Mouse (Mus musculus) spleen, postnatal 36 days (tissue): ENCODE data around the gene Ak4.

ENCODE experiments used
- DNase-seq, 2 experiments: peaks; one replicate each; pipeline ENCODE4 v3.0.0; 2022; ENCODE audit warnings: low spot score in 2 of 2, mixed read lengths in 1 of 2

Ak4 gene

DNA sequence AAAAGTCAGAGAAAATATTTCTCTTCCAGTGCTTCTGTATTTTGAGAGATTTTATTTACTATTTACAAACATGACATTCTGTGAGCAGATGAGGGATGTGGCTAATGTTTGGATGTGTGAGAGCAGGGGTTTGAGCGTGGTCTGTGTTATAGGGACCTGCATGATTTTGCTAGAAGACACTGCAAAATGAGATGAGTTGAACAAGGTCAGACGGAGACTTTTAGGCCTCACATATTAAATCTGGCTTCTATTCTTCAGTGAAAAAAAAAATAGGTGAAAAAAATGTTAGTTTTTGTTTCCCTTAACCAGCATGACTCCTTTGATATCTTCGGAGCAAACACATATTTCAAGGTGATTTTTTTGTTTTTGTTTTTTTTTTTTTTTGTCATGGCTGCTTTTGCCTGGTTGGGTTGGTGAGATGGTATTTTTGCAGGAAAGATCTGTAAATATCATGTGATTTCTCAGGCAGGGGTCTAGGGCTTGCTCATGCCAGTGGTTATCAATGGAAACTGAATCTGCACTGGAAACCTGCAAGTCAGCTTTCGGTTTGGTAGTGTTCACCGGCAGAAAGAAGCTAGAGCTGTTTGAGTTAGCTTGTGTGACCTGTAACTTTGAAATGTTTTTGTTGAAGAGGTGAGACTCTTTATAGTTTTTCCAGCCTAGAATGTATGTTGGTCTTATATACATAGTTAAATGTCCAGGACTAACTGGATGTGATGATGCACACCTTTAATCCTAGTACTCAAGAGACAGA, 92.9 kb downstream of the Ak4 start:
- no peak for DNase-seq

DNA sequence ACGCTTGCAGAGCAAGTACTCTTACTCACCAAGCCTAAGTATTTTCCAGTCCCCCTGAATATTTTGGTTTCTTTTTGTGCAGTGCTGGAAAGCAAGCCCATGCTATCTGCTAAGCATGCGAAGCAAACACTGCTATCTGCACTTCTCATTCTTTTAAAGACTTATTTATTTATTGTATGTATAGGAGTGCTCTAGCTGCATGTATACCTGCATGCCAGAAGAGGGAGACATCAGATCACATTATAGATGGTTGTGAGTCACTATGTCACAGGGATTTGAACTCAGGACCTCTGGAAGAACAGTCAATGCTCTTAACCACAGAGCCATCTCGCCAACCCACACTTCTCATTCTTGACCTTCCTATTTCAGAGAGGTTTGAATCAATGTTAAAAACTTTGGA, 94.2 kb downstream of the Ak4 start:
- no peak for DNase-seq

DNA sequence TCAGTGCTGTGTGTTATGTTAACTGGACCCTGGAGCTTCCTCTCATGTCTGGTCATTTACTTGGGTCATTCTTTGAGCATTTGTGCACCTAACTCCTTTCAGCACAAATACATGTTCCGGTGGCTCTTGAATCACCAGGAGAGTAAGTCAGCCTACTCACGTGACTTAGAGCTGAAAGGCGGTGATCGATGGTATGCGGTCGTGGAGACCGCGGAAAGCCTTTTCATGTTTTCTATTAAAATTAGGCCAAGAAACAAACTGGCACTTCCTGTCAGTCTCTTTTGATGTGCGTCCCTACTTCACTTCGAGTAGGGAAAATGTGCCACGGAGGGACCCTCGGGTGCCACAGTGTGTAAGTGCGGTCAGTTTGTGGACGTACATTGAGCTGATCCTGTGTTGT, 96.8 kb downstream of the Ak4 start:
- no peak for DNase-seq
